Mouse (Mus musculus) duodenum, adult 2 months (tissue): ENCODE data around the gene Olfr678. TPM values are rescaled to one million over a fixed set of nuclear protein-coding genes. Genes with fewer than 3 reads are reported as not detected.

ENCODE experiments used
- polyA plus RNA-seq: library from polyadenylated mRNA; depleted of rRNA; stranded (reverse); fragments of >200 nt; gene quantifications from 2 replicates; pipeline ENCODE4 v1.2.3, GENCODE M21; 2012; ENCODE audit warnings: low replicate concordance; rRNA removed

Olfr678 gene
- not detected in 2 replicates for polyA plus RNA-seq

DNA sequence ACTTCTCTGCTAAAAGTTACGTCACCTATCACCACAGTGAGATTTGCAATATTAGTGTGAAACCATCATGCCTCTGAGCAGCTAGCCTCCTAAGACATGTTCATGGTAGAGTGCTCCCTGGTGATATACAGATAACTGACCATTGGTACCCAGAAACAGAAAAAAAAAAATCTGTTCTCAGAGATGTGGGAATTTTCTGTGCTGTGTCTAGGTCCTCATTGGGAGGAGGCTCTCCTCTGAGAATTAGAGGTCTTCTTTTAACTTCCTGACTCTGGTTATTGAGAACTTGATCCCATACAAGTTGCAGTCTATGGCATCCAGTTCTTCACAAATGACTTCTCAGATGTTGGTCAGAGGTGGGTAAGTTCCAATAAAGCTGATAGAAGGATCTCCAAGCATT is at the start of gene Olfr678:
Gene Olfr678 (plus strand): TSS at position 301 of the 400 bp plus-strand sequence.

GRCm38 (mm10) chr7:105028360-105028759 is 35.9 kb upstream of the Olfr678 start, which contains the start of gene Olfr675:
Olfr675 (minus strand) TSS chr7:105028460.

DNA sequence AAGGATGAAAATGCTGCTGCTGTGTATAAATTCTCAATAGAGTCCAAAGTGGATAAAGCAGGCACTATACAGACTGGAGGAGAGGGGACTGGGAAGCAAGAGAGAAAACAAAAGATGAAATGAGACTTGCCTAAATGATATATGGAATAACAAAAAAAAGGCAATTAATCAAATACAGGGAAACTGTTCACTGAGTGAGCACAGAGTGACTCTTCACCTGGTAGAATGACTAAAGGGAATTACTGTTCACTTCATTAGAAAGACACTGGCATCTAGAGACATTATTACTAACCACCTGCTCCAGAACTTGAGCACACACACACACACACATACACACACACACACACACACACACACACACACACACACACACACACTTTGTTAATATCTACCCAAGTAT is 31.9 kb upstream of the Olfr678 start, which contains the start of gene Olfr676:
Gene Olfr676 (plus strand): TSS at position 301 of the 400 bp plus-strand sequence.

DNA sequence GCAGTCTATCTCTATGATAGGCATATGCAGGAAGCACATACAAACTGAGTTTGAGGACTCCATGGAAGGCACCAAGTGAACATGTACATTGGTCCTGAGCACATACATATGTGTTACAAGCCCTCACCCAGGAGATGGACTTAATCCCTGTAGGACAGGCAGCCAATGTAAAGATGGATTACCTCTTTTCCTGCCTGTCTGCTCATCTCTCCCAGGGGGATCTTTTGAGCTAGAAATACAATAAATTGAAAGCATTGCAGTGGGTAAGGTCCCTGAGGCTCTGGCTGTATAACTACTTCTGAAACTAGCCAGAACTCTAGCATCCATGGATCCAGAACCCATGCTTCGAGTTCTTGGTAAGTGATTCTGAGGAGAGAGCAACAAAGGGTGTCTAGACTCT is 16.6 kb downstream of the Olfr678 start, which contains the start of gene Olfr679:
Gene Olfr679 (plus strand): TSS at position 301 of the 400 bp plus-strand sequence.

DNA sequence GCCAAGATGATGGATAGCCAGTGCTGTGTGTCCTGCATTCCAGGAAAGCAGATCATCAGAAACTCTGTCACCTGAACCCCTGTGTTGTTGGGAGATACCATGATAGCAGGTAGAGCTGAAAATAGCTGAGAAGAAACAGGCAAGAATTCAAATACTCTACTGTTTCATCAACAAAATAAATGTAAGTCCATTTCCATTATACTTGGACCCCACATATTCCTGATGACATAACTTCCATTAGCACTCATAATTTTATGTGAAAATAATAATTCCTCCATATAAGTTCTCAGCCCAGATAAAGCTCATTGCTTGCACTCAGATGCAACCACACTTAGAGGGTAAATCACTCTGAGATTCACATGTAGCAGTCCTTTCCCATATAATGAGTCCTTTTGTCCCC is 28.4 kb downstream of the Olfr678 start, which contains the start of gene Olfr680-ps1:
Gene Olfr680-ps1 (minus strand): TSS at position 101 of the 400 bp plus-strand sequence.

DNA sequence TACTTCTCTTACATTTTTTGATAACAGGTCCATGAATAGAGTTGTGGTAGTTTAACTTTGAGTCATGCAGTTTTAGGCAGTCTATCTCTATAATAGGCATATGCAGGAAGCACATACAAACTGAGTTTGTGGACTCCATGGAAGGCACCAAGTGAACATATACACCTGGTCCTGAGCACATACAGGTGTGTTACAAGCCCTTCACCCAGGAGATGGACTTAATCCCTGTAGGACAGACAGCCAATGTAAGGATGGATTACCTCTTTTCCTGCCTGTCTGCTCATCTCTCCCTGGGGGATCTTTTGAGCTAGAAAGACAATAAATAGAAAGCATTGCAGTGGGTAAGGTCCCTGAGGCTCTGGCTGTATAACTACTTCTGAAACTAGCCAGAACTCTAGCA is 52.3 kb downstream of the Olfr678 start, which contains the start of gene Olfr681:
Gene Olfr681 (plus strand): TSS at position 301 of the 400 bp plus-strand sequence.

Other genes starting within 250 kb of the Olfr678 start
- not detected in 2 replicates for gene Usp17lb, start 221.9 kb upstream of the Olfr678 start, polyA plus RNA-seq
- gene Usp17la, start 207.5 kb upstream of the Olfr678 start, polyA plus RNA-seq = not detected in 2 replicates
- gene Olfr665, start 186.4 kb upstream of the Olfr678 start, polyA plus RNA-seq = not detected in 2 replicates
- not detected in 2 replicates for gene Olfr666, start 168.5 kb upstream of the Olfr678 start, polyA plus RNA-seq
- gene Olfr667, start 143.0 kb upstream of the Olfr678 start, polyA plus RNA-seq = not detected in 2 replicates
- not detected in 2 replicates for gene Olfr668, start 136.4 kb upstream of the Olfr678 start, polyA plus RNA-seq
- not detected in 2 replicates for gene Olfr669, start 130.2 kb upstream of the Olfr678 start, polyA plus RNA-seq
- gene Olfr670, start 101.9 kb upstream of the Olfr678 start, polyA plus RNA-seq = not detected in 2 replicates
- gene Olfr671, start 85.3 kb upstream of the Olfr678 start, polyA plus RNA-seq = not detected in 2 replicates
- gene Olfr672, start 62.4 kb upstream of the Olfr678 start, polyA plus RNA-seq = not detected in 2 replicates
- not detected in 2 replicates for gene Olfr675, start 36.0 kb upstream of the Olfr678 start, polyA plus RNA-seq
- not detected in 2 replicates for gene Olfr676, start 31.8 kb upstream of the Olfr678 start, polyA plus RNA-seq
- not detected in 2 replicates for gene Olfr677, start 13.1 kb upstream of the Olfr678 start, polyA plus RNA-seq
- not detected in 2 replicates for gene Olfr679, start 16.7 kb downstream of the Olfr678 start, polyA plus RNA-seq
- not detected in 2 replicates for gene Olfr680-ps1, start 28.3 kb downstream of the Olfr678 start, polyA plus RNA-seq
- gene Olfr681, start 52.4 kb downstream of the Olfr678 start, polyA plus RNA-seq = not detected in 2 replicates
- not detected in 2 replicates for gene Olfr683, start 82.5 kb downstream of the Olfr678 start, polyA plus RNA-seq
- not detected in 2 replicates for gene Olfr684, start 99.2 kb downstream of the Olfr678 start, polyA plus RNA-seq
- not detected in 2 replicates for gene Olfr685, start 121.5 kb downstream of the Olfr678 start, polyA plus RNA-seq
- gene Olfr686, start 143.0 kb downstream of the Olfr678 start, polyA plus RNA-seq = not detected in 2 replicates
- gene Olfr688, start 223.6 kb downstream of the Olfr678 start, polyA plus RNA-seq = not detected in 2 replicates
- gene Olfr689, start 246.7 kb downstream of the Olfr678 start, polyA plus RNA-seq = not detected in 2 replicates